Mouse (Mus musculus) megakaryocyte, embryonic 14.5 days (primary cell): ENCODE results near the gene Sox5.

Source experiments
- FLI1 ChIP-seq: IDR thresholded peaks from 2 replicates; pipeline ENCODE4 v1.6.1; 2012; ENCODE audit warnings: low read length, inconsistent platforms, mixed read lengths
- GATA1 ChIP-seq: IDR thresholded peaks from 3 replicates; pipeline ENCODE4 v1.6.1; 2012; ENCODE audit warnings: mixed read lengths, low read length, inconsistent platforms, borderline replicate concordance

- TF ChIP-seq FLI1, result no peak
- TF ChIP-seq GATA1, result no peak
Measured at GRCm38 (mm10) chr6:144584074-144584840, 197.5 kb downstream of the Sox5 start.
